Mouse (Mus musculus) intestine, embryonic 16.5 days (tissue): Measurements from ENCODE around the gene Capns1. TPM values are rescaled to one million over a fixed set of nuclear protein-coding genes. Genes with fewer than 3 reads are reported as not detected.
"Not testable (repeated sequence)": the region's sequence is repeated elsewhere in the genome, so short reads cannot be mapped to it uniquely, and the experiment has no call there.

Experiments used
- ATAC-seq: fragments of 200-750 bp; cut with Nextera tagmentation; 2 replicates; pipeline ENCODE4 v1.8.0; 2017; ENCODE audit warnings: moderate TSS enrichment, moderate library complexity
- H3K27ac ChIP-seq: fragments of 300-500 bp; sonication (generic); 2 replicates; pipeline ENCODE4 v1.5.1; 2014; ENCODE audit warnings: mild to moderate bottlenecking, low read length
- H3K27me3 ChIP-seq: fragments of 300-500 bp; sonication (generic); replicated peaks from 2 replicates; pipeline ENCODE4 v1.6.1; 2014; ENCODE audit warnings: low read length, control low read depth, mixed read lengths; ENCODE audit not compliant: control insufficient read depth, insufficient read depth
- H3K36me3 ChIP-seq: fragments of 300-500 bp; sonication (generic); 2 replicates; pipeline ENCODE4 v1.6.1; 2014; ENCODE audit warnings: low read length, control low read depth; ENCODE audit not compliant: control insufficient read depth, insufficient read depth
- H3K4me1 ChIP-seq: fragments of 300-500 bp; sonication (generic); 2 replicates; pipeline ENCODE4 v1.6.1; 2014; ENCODE audit warnings: low read length, control low read depth, mixed read lengths; ENCODE audit not compliant: control insufficient read depth, insufficient read depth
- H3K4me2 ChIP-seq: fragments of 300-500 bp; sonication (generic); 2 replicates; pipeline ENCODE4 v1.6.1; 2014; ENCODE audit warnings: low read depth, low read length, control low read depth
- H3K4me3 ChIP-seq: fragments of 300-500 bp; sonication (generic); 2 replicates; pipeline ENCODE4 v1.5.1; 2014; ENCODE audit warnings: mild to moderate bottlenecking, low read length
- H3K9ac ChIP-seq: fragments of 300-500 bp; sonication (generic); 2 replicates; pipeline ENCODE4 v1.6.1; 2014; ENCODE audit warnings: low read depth, low read length
- H3K9me3 ChIP-seq: fragments of 300-500 bp; sonication (generic); 2 replicates; pipeline ENCODE4 v1.6.1; 2016; ENCODE audit warnings: low read length, control low read depth; ENCODE audit not compliant: control insufficient read depth
- WGBS: fragments of 180-500 bp; shearing (Covaris S2); extraction: QIAGEN DNeasy Blood & Tissue Kit; methylation state at CpG from one replicate; pipeline ENCODE4 v1.1.7; 2014; 5-methylcytosine and 5-hydroxymethylcytosine counted together
- polyA plus RNA-seq: library from polyadenylated mRNA; unstranded; fragments of >200 nt; fragmentation: Nextera tagmentation; extraction: Ambion mirVana; gene quantifications from 2 replicates; pipeline ENCODE4 v1.2.1, GENCODE M21; 2015

The Capns1 gene
- 80.2 and 86.9 TPM in 2 replicates for polyA plus RNA-seq

GRCm38 (mm10) chr7:30198481-30198971 lies at the start of gene Capns1:
TSS of gene Capns1 (minus strand) at chr7:30198811.
- WGBS, result 8% methylated on average over 8 of the region's 8 CpGs
- Histone ChIP-seq H3K36me3 (no peaks in the 10 kb centered on the region), H3K9ac (no peak within 1 kb of the TSS), H3K27me3 (no peaks in the 10 kb centered on the region), H3K4me1 (peaks cover 8% of the 10 kb centered on the region), H3K27ac (no peak within 1 kb of the TSS), H3K4me2 (no peak within 1 kb of the TSS), H3K4me3 (no peak within 1 kb of the TSS), H3K9me3 (no peaks in the 10 kb centered on the region)
- ATAC-seq, result peak; percentile 31; the same call in 1 of the 2 replicates

GRCm38 (mm10) chr7:30237374-30237773 lies 38.8 kb upstream of the Capns1 start:
- not testable (repeated sequence) for H3K27me3 ChIP-seq, H3K9me3 ChIP-seq, H3K4me2 ChIP-seq, H3K36me3 ChIP-seq, H3K4me1 ChIP-seq, H3K27ac ChIP-seq, H3K4me3 ChIP-seq, H3K9ac ChIP-seq, ATAC-seq
- whole genome bisulfite sequencing, result 89% methylated on average over 3 of the region's 3 CpGs

GRCm38 (mm10) chr7:30235625-30236024 lies 37.0 kb upstream of the Capns1 start, which contains the start of gene Ovol3:
TSS of gene Ovol3 (minus strand) at chr7:30235725.
- no peak for ATAC-seq
- H3K27me3 ChIP-seq, result no peaks in the 10 kb centered on the region
- no peak within 1 kb of the TSS for H3K4me2 ChIP-seq
- no peak within 1 kb of the TSS for H3K4me3 ChIP-seq
- WGBS, result 88% methylated on average over 4 of the region's 4 CpGs
- no peaks in the 10 kb centered on the region for H3K9me3 ChIP-seq
- no peak within 1 kb of the TSS for H3K9ac ChIP-seq
- H3K27ac ChIP-seq, result no peak within 1 kb of the TSS
- peaks cover 3% of the 10 kb centered on the region; the same call in 1 of the 2 replicates for H3K36me3 ChIP-seq
- H3K4me1 ChIP-seq, result peaks cover 9% of the 10 kb centered on the region

- peaks cover 3% of the 10 kb centered on the region; the same call in 1 of the 2 replicates for H3K36me3 ChIP-seq
- no peak overlapping the region for H3K9ac ChIP-seq
- 94% methylated on average over 8 of the region's 8 CpGs for WGBS
- no peaks in the 10 kb centered on the region for H3K9me3 ChIP-seq
- no peaks in the 10 kb centered on the region for H3K27me3 ChIP-seq
- ATAC-seq, result no peak
- no peak overlapping the region for H3K27ac ChIP-seq
- peaks cover 9% of the 10 kb centered on the region for H3K4me1 ChIP-seq
- H3K4me2 ChIP-seq, result no peak overlapping the region
- H3K4me3 ChIP-seq, result no peak overlapping the region
Measured at GRCm38 (mm10) chr7:30235091-30235490, 36.5 kb upstream of the Capns1 start.

- no peaks in the 10 kb centered on the region for H3K9me3 ChIP-seq
- H3K4me2 ChIP-seq, result no peak overlapping the region
- no peak overlapping the region for H3K4me3 ChIP-seq
- ATAC-seq, result no peak
- no peak overlapping the region for H3K9ac ChIP-seq
- peaks cover 3% of the 10 kb centered on the region; the same call in 1 of the 2 replicates for H3K36me3 ChIP-seq
- H3K27me3 ChIP-seq, result no peaks in the 10 kb centered on the region
- 94% methylated on average over 15 of the region's 15 CpGs for WGBS
- H3K27ac ChIP-seq, result no peak overlapping the region
- H3K4me1 ChIP-seq, result peaks cover 9% of the 10 kb centered on the region
Measured at GRCm38 (mm10) chr7:30234276-30234858, 35.8 kb upstream of the Capns1 start.

- Histone ChIP-seq H3K9ac (no peak overlapping the region), H3K4me3 (no peak overlapping the region), H3K4me2 (no peak overlapping the region), H3K36me3 (peaks cover 3% of the 10 kb centered on the region; the same call in 1 of the 2 replicates), H3K27ac (no peak overlapping the region), H3K4me1 (peaks cover 9% of the 10 kb centered on the region), H3K27me3 (no peaks in the 10 kb centered on the region), H3K9me3 (no peaks in the 10 kb centered on the region)
- no peak for ATAC-seq
- WGBS, result 87% methylated on average over 20 of the region's 20 CpGs
Measured at GRCm38 (mm10) chr7:30233387-30233786, 34.8 kb upstream of the Capns1 start.

GRCm38 (mm10) chr7:30232631-30233148 lies 34.1 kb upstream of the Capns1 start:
- Histone ChIP-seq H3K9ac (peak overlapping the region; percentile 77), H3K9me3 (no peaks in the 10 kb centered on the region), H3K27me3 (no peaks in the 10 kb centered on the region), H3K4me3 (peak overlapping the region; percentile 72), H3K4me2 (peak overlapping the region; percentile 75), H3K4me1 (peaks cover 9% of the 10 kb centered on the region), H3K36me3 (peaks cover 3% of the 10 kb centered on the region; the same call in 1 of the 2 replicates), H3K27ac (peak overlapping the region; percentile 62)
- WGBS, result 4% methylated on average over 24 of the region's 24 CpGs
- peak; percentile 28 for ATAC-seq

- Histone ChIP-seq H3K9ac (peak within 1 kb of the TSS; percentile 77), H3K4me1 (peaks cover 9% of the 10 kb centered on the region), H3K9me3 (no peaks in the 10 kb centered on the region), H3K4me3 (peak within 1 kb of the TSS; percentile 72), H3K27ac (peak within 1 kb of the TSS; percentile 92), H3K27me3 (no peaks in the 10 kb centered on the region), H3K36me3 (peaks cover 5% of the 10 kb centered on the region; the same call in 1 of the 2 replicates), H3K4me2 (peak within 1 kb of the TSS; percentile 84)
- WGBS, result under 1% methylated on average over 67 of the region's 67 CpGs
- peak; percentile 95 for ATAC-seq
Measured at GRCm38 (mm10) chr7:30231669-30232454, 33.3 kb upstream of the Capns1 start, which contains the start of the genes Polr2i and Tbcb. TSS of gene Polr2i (plus strand) at chr7:30231948. TSS of gene Tbcb (minus strand) at chr7:30232272.

- no peak overlapping the region for H3K27ac ChIP-seq
- H3K4me3 ChIP-seq, result peak overlapping the region; percentile 72
- peak overlapping the region; percentile 71 for H3K9ac ChIP-seq
- H3K27me3 ChIP-seq, result no peaks in the 10 kb centered on the region
- peak overlapping the region; percentile 84 for H3K4me2 ChIP-seq
- H3K4me1 ChIP-seq, result peaks cover 9% of the 10 kb centered on the region
- ATAC-seq, result no peak
- under 1% methylated on average over 16 of the region's 16 CpGs for WGBS
- peaks cover 7% of the 10 kb centered on the region; the same call in 1 of the 2 replicates for H3K36me3 ChIP-seq
- H3K9me3 ChIP-seq, result no peaks in the 10 kb centered on the region
Measured at GRCm38 (mm10) chr7:30231328-30231668, 32.7 kb upstream of the Capns1 start.
